Mouse (Mus musculus): ENCODE data around the gene Sgpl1.

Sgpl1 gene

GRCm38 (mm10) chr10:61147157-61148040 lies at the start of gene Sgpl1:
TSS of gene Sgpl1 (minus strand) at chr10:61147703.
- DNase-seq = peak; percentile 93 to 94

- DNase-seq = peak in 1 of 2 experiments; percentile 56
Measured at GRCm38 (mm10) chr10:61195718-61196291, 48.3 kb upstream of the Sgpl1 start.

DNA sequence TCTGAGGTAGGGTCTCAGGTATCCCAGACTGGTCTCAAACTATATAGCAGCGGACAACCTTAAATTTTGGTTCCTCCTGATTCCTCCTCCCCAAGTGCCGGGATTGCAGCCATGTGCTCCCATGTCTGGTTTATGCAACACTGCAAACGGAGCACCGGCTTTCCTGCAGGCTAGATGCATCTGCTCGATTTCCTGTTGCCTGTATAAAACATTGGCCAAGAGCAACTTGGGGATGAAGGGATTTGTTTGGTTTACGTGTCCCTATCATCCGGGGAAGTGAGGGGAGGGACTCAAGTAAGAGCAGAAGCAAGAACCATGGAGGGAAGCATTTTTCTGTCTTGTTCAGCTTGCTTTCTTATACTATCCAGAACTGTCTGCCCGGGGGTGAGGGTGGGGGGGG lies 47.7 kb upstream of the Sgpl1 start:
- DNase-seq = no peak

DNA sequence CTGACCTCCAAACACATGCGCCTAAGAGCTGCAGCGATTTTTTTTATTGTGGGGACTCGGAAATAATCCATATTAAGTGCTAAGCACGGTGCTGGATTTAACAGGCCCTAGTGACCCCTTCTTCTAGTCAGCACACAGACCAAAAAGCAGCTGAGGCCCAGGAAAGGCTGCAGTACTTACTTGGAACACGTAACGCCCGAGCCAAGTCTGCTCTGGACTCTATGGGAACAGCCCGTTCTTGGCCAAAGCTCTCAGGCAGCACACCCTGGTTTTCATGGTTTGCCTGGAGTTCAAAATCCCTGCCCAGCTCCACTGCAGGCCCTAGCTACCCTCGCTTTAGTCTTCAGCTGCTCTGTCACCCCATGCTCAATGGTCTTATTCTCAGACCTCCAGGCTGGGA lies 47.1 kb upstream of the Sgpl1 start:
- no peak for DNase-seq

DNA sequence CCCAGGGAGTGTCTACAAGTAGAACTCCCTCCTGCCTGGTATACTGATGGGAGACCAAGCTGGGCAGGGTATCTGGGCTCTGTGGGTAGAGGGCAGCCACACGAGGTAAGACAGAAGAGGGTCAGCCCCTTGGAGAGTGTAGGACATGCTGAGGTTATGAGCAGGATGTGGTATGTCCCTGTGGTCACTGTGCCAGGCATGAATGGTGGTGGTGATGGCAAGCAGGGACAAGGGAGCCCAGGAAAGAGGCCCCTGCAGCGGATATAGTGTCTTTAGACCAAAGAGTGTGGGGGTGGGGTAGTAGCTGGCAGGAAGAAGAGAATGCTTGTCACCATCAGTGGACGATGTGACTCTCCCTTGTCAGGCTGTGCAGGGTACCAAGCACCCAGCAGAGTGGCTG lies 40.5 kb upstream of the Sgpl1 start:
- no peak for DNase-seq

DNA sequence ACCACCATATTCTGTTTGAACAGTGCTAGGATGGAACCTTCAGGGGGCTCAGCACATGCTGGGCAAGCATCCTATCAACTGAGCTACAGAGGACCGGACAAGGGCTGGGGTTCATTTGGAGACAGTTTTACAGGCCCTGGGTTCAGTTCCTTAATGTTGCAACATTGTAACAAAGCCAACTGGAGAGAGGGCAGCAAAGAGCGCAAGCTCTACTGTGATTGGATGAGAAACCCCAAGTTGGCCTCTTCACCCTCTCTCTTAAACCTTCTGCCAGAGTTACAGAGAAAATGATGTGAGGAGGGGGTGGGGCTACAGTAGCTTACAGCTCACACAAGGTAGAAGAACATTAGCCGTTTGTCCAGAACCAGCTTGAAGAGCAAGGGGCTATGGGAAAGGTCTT lies 39.5 kb upstream of the Sgpl1 start:
- no peak for DNase-seq

DNA sequence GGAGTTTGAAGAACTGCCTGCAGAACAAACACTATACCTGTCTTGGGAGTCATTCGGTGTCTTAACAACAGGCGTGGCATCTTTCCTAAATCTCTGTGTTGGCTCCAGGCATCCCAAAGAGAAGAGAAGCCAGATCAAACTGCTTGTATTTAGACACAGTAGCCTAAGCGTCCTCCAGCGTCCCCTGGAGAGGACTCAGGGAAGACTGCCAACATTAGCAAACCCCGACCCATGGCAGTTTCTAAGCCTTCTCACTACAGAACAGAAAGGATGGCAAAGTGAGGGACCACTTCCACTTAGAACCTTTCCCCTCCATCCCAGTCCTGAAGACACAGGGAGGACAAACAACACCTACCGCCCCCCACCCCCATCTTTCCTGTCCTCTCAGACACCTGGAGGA lies 32.4 kb upstream of the Sgpl1 start:
- DNase-seq = no peak

DNA sequence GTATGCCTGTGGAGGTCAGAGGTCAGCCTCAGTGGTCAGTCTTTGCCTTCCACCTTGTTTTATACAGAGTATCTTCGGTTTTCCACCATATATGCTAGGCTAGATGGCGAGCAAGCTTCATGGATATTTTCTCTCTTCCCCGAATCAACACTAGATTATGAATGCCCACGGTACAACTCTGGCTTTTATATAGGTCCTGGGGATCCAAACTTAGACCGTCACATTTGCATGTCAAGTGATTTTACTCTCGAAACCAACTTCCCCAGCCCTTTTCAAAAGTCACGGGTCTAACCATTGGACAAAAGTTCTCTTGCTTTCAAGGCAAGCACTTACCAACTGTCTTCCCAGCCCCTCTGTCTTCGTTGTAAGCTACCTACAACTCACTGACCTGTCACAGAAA lies 31.2 kb upstream of the Sgpl1 start:
- no peak for DNase-seq

DNA sequence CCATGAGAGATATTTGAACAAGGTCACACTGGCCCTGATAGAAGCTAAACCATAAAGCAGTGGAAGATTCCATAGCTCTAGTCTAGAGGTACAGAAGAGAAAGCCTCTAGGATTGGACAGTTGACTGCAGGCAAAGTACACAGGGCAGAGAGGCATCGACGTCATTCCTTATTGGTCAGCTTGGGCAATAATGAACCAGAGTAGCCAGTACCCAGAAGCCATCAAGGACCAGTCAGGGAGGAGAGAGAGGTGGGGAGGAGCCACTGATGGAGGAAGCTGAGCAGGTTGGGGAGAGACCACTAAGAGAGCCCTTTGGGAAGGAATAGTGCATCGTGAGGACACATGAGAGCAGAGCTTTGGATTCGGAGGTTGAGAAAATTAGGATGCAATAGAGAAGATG lies 30.2 kb upstream of the Sgpl1 start:
- no peak for DNase-seq

DNA sequence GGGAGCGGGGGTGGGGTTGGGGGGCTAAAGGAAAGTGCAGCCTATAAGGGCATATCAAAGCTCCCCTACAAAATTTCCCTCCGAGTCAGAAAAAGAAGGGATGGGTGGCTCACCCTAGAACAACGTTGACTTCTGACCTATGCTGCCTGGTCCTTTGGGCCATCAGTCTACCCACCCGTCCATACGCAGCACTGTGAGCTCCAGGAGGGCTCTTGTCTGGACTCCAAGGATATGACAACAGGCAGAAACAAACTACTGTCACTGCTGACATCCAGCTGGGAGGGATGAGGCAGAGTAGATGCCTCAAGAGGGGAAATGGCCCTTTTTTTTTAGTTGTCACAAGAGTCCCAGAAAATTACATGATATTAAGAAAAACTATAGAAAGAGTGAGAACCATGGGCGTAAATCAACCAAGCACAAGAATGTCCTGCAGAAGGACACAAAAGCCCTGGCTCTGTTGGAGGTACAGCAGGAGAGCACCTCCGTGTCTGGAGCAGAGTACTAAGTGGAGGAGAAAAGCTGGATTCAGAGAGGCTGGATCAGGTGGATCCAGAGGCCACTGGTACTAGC lies 28.8 kb upstream of the Sgpl1 start:
- DNase-seq = no peak

DNA sequence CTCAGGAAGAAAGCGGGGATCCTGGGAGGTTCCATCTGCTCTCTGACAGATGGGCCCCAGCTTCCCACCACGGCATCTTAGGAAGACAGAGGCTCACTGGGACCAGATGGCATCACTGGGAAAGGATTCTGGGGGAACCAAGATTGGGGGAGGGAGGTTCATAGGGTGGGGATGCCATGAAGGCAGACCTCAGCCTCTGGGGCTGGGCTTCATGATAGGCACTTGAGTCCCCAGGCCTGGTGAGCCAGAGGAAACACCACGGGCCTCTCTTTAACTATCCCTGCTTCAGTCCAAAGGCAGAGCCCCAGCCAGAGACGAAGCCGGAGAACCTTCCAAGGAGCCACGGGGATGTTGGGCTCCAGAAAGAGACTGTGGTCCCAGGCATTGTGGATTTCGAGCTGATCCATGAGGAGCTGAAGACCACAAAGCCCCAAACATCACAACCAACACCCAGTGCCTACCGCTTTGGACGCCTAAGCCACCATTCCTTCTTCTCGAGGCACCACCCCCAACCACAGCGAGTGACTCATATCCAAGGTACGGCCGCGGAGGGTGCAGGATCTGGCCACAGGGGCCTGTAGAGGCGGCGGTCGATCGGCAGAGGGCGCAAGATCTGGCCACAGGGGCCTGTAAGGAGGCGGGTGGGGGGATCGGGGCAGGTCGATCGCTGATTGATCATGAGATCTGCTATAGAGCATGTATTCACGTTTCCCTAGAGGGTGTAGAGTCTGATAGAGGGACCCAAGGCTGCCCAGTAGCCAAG lies 28.1 kb upstream of the Sgpl1 start:
- peak in 1 of 2 experiments; percentile 32 for DNase-seq

- DNase-seq = no peak
Measured at GRCm38 (mm10) chr10:61174711-61175441, 27.4 kb upstream of the Sgpl1 start.

- DNase-seq = no peak
Measured at GRCm38 (mm10) chr10:61172496-61172895, 25.0 kb upstream of the Sgpl1 start.

DNA sequence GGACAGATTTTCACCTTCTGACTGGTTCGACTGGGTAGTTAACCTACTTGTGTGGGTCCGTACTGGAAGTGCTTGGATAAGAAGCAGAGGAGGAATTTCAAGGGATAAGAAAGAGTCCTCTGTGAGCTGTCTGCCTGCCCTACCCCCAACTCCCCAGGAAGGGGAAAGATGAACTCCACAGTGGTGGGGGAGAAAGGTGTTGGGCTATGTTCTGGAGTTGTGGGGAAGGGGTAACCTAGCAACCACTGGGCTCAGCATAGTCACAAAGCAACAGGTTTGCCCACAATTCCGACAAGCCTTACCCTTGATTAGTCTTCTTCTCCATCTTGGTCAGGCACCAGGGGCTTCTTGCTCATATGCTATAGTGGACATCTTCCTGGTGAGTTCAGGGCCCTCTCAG lies 24.2 kb upstream of the Sgpl1 start, which contains the start of gene Tbata:
Gene Tbata, plus strand, starts transcription at position 301 of the 400 bp plus-strand sequence.
- no peak for DNase-seq

DNA sequence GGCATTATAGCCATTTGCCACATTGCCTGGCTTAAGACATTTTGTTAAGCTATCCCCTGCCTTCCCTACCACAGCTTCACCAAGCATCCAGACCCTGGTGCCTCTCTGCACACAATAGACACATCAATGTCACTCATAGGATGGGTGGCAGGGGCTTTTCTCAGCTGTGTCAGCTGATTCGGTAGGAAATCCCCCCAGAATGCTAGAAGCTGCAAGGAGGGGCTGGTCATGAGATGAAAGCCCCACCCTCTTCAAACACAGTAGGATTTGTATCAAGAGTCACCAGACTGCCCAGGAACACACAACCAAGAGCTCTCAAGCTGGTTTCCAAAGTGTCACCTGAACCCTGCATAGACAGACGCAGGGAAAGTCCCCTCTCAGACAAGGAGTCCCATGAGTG lies 20.9 kb upstream of the Sgpl1 start:
- no peak for DNase-seq

DNA sequence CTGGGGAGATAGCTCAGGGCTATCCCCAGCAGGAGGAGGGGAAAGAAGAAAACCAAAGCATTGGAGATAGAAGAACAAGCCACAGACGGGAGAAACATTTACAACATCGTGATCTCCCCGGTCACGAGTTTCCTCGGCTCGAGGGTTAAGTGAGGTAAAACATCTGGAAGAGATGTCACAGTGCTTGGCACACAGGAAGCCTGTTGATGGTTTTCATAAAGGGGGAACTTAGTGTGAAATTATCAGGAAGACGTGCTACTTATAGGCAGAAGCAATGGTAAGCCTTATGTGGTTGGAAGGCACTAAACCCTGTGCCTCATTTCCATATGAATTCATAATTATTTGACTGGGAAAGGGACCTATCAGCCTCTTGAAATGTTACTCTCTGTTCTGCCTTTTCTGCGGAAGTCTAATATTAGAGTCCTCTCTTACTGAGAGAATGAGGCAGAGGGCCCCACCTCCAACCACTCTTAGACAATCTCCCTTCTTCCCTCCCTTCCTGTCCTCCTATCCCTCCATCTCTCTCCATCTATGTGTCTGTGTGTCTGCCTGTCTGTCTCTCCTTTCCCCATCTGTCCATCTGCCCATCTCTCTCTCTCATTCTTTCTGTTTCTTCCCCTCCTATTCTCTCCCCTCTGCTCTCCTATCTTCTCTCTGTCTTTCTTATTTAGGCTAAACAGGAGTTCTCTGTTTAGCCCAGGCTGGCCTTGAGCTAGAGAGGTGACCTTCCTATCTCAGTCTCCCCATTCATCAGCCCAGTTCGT lies 20.0 kb upstream of the Sgpl1 start:
- no peak for DNase-seq

GRCm38 (mm10) chr10:61162366-61162765 lies 14.9 kb upstream of the Sgpl1 start:
- no peak for DNase-seq

- no peak for DNase-seq
Measured at GRCm38 (mm10) chr10:61160671-61161070, 13.2 kb upstream of the Sgpl1 start.

GRCm38 (mm10) chr10:61160089-61160488 lies 12.6 kb upstream of the Sgpl1 start:
- DNase-seq = no peak

DNA sequence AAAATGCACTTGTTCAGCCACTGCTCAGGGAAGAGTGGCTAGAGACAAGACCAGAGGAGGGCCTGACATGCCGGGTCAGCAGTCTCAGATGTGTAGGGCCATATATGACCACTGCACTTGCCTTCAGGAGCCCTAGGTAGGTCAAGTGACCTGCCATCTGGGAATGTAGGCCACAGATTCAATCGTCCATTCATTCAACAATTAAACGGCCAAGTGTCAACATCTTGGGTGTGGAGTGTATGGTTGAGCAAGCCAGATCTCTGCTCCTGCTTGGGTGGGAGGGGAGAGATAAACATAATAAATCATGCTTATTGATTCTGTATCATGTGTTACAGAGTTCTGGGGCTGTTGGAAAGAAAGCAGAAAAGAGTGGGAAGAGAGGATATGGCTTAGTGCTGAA lies 11.1 kb upstream of the Sgpl1 start:
- no peak for DNase-seq

- DNase-seq = no peak
Measured at GRCm38 (mm10) chr10:61156453-61156852, 8.9 kb upstream of the Sgpl1 start.

DNA sequence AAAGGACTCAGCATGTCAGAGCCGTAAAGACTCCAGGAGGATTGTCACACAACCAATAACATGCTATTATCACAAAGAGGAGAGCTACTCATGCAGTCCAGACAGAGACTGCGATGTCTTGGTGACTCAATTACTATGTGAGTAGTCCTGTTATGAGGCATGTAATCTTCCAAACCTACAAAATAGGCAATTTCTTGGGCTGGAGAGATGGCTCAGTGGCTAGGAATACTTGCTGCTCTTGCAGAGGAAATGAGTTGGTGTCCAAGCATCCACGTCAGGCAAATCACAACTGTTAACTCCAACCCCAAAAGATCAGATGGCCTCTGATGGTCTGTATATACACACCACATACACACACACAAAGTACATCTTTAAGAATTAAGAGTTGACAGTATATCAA lies 8.1 kb upstream of the Sgpl1 start:
- no peak for DNase-seq
